Mouse (Mus musculus) ES-E14 (cell line): ENCODE results near the gene Junb.

Source experiments
- CHD2 ChIP-seq: IDR thresholded peaks from 2 replicates; pipeline ENCODE4 v1.6.1; 2014; ENCODE audit warnings: mild to moderate bottlenecking, low read depth, low read length, inconsistent platforms
- HCFC1 ChIP-seq: IDR thresholded peaks from 2 replicates; pipeline ENCODE4 v1.6.1; 2012; ENCODE audit warnings: low read length, inconsistent platforms, borderline replicate concordance; ENCODE audit not compliant: insufficient read depth

- TF ChIP-seq HCFC1, result no peak
- no peak for TF ChIP-seq CHD2
Measured at GRCm38 (mm10) chr8:84987388-84987787, 8.9 kb upstream of the Junb start.
